Mouse (Mus musculus): ENCODE results near the gene Olfr923. TPM values are rescaled to one million over a fixed set of nuclear protein-coding genes. Genes with fewer than 3 reads are reported as not detected.

The Olfr923 gene
- not detected in 2 replicates for polyA plus RNA-seq (2012; rRNA removed)

- H3K4me1 ChIP-seq (ENCODE audit: control insufficient read depth, insufficient read depth, low read length) = no peaks in the 10 kb centered on the region
- no peaks in the 10 kb centered on the region for H3K36me3 ChIP-seq (ENCODE audit: control insufficient read depth, insufficient read depth, low read length)
- no peaks in the 10 kb centered on the region for H3K27me3 ChIP-seq (replicated peaks; ENCODE audit: control insufficient read depth, insufficient read depth, low read length)
- H3K4me3 ChIP-seq (ENCODE audit: insufficient read depth, low read depth, low read length) = no peak within 1 kb of the TSS
- no peak for DNase-seq
- WGBS = 79% methylated on average over 1 of the region's 1 CpGs
- H3K27ac ChIP-seq (ENCODE audit: insufficient read depth, low read depth, low read length) = no peak within 1 kb of the TSS
- TF ChIP-seq POLR2A (IDR thresholded peaks at IDR 0.05; ENCODE audit: low read depth, low read length) (no peak), CTCF (conservative IDR thresholded peaks at IDR 0.05; ENCODE audit: insufficient read depth, insufficient read length, low read depth, low read length) (no peak)
These were observed at the start of gene Olfr923 for GRCm38 (mm10) chr9:38826245-38826644. Gene Olfr923, plus strand, starts transcription at chr9:38826545.

- no peak overlapping the region for H3K27ac ChIP-seq (ENCODE audit: insufficient read depth, low read depth, low read length)
- DNase-seq = no peak
- 84% methylated on average over 2 of the region's 2 CpGs for WGBS
- H3K27me3 ChIP-seq (replicated peaks; ENCODE audit: control insufficient read depth, insufficient read depth, low read length) = no peaks in the 10 kb centered on the region; the same call in 1 of the 2 replicates
- no peak for TF ChIP-seq POLR2A (IDR thresholded peaks at IDR 0.05; ENCODE audit: low read depth, low read length)
- TF ChIP-seq CTCF (conservative IDR thresholded peaks at IDR 0.05; ENCODE audit: insufficient read depth, insufficient read length, low read depth, low read length) = no peak
- no peaks in the 10 kb centered on the region for H3K4me1 ChIP-seq (ENCODE audit: control insufficient read depth, insufficient read depth, low read length)
- no peak overlapping the region for H3K4me3 ChIP-seq (ENCODE audit: insufficient read depth, low read depth, low read length)
- H3K36me3 ChIP-seq (ENCODE audit: control insufficient read depth, insufficient read depth, low read length) = no peaks in the 10 kb centered on the region
These were observed 33.7 kb upstream of the Olfr923 start for GRCm38 (mm10) chr9:38792689-38793088.

- Histone ChIP-seq H3K27me3 (replicated peaks; ENCODE audit: control insufficient read depth, insufficient read depth, low read length) (no peaks in the 10 kb centered on the region), H3K27ac (ENCODE audit: insufficient read depth, low read depth, low read length) (no peak overlapping the region), H3K4me1 (ENCODE audit: control insufficient read depth, insufficient read depth, low read length) (no peaks in the 10 kb centered on the region), H3K4me3 (ENCODE audit: insufficient read depth, low read depth, low read length) (no peak overlapping the region), H3K36me3 (ENCODE audit: control insufficient read depth, insufficient read depth, low read length) (no peaks in the 10 kb centered on the region)
- TF ChIP-seq CTCF (conservative IDR thresholded peaks at IDR 0.05; ENCODE audit: insufficient read depth, insufficient read length, low read depth, low read length) (no peak), POLR2A (IDR thresholded peaks at IDR 0.05; ENCODE audit: low read depth, low read length) (no peak)
- DNase-seq = no peak
These were observed 20.6 kb upstream of the Olfr923 start for GRCm38 (mm10) chr9:38805696-38806095.

- no peak within 1 kb of the TSS for H3K27ac ChIP-seq (ENCODE audit: insufficient read depth, low read depth, low read length)
- H3K4me3 ChIP-seq (ENCODE audit: insufficient read depth, low read depth, low read length) = no peak within 1 kb of the TSS
- 56% methylated on average over 2 of the region's 2 CpGs for WGBS
- no peaks in the 10 kb centered on the region for H3K36me3 ChIP-seq (ENCODE audit: control insufficient read depth, insufficient read depth, low read length)
- H3K4me1 ChIP-seq (ENCODE audit: control insufficient read depth, insufficient read depth, low read length) = no peaks in the 10 kb centered on the region
- no peak for DNase-seq
- TF ChIP-seq CTCF (conservative IDR thresholded peaks at IDR 0.05; ENCODE audit: insufficient read depth, insufficient read length, low read depth, low read length) (no peak), POLR2A (IDR thresholded peaks at IDR 0.05; ENCODE audit: low read depth, low read length) (no peak)
- no peaks in the 10 kb centered on the region for H3K27me3 ChIP-seq (replicated peaks; ENCODE audit: control insufficient read depth, insufficient read depth, low read length)
These were observed 12.0 kb upstream of the Olfr923 start, which contains the start of gene Olfr922 for GRCm38 (mm10) chr9:38814314-38814713. Gene Olfr922, plus strand, starts transcription at chr9:38814614.

- Histone ChIP-seq H3K27me3 (replicated peaks; ENCODE audit: control insufficient read depth, insufficient read depth, low read length) (no peaks in the 10 kb centered on the region), H3K36me3 (ENCODE audit: control insufficient read depth, insufficient read depth, low read length) (no peaks in the 10 kb centered on the region), H3K4me1 (ENCODE audit: control insufficient read depth, insufficient read depth, low read length) (no peaks in the 10 kb centered on the region), H3K27ac (ENCODE audit: insufficient read depth, low read depth, low read length) (no peak overlapping the region), H3K4me3 (ENCODE audit: insufficient read depth, low read depth, low read length) (no peak overlapping the region)
- DNase-seq = no peak
- no peak for TF ChIP-seq POLR2A (IDR thresholded peaks at IDR 0.05; ENCODE audit: low read depth, low read length)
- no peak for TF ChIP-seq CTCF (conservative IDR thresholded peaks at IDR 0.05; ENCODE audit: insufficient read depth, insufficient read length, low read depth, low read length)
- WGBS = 79% methylated on average over 1 of the region's 1 CpGs
These were observed 10.8 kb upstream of the Olfr923 start for GRCm38 (mm10) chr9:38815458-38815986.

GRCm38 (mm10) chr9:38833027-38833426 lies 6.7 kb downstream of the Olfr923 start:
- no peaks in the 10 kb centered on the region for H3K4me1 ChIP-seq (ENCODE audit: control insufficient read depth, insufficient read depth, low read length)
- no peaks in the 10 kb centered on the region for H3K36me3 ChIP-seq (ENCODE audit: control insufficient read depth, insufficient read depth, low read length)
- no peak for TF ChIP-seq CTCF (conservative IDR thresholded peaks at IDR 0.05; ENCODE audit: insufficient read depth, insufficient read length, low read depth, low read length)
- TF ChIP-seq POLR2A (IDR thresholded peaks at IDR 0.05; ENCODE audit: low read depth, low read length) = no peak
- no peak overlapping the region for H3K4me3 ChIP-seq (ENCODE audit: insufficient read depth, low read depth, low read length)
- no peak overlapping the region for H3K27ac ChIP-seq (ENCODE audit: insufficient read depth, low read depth, low read length)
- DNase-seq = no peak
- WGBS = 79% methylated on average over 2 of the region's 2 CpGs
- H3K27me3 ChIP-seq (replicated peaks; ENCODE audit: control insufficient read depth, insufficient read depth, low read length) = no peaks in the 10 kb centered on the region

- TF ChIP-seq POLR2A (IDR thresholded peaks at IDR 0.05; ENCODE audit: low read depth, low read length) = no peak
- no peak for TF ChIP-seq CTCF (conservative IDR thresholded peaks at IDR 0.05; ENCODE audit: insufficient read depth, insufficient read length, low read depth, low read length)
- WGBS = 91% methylated on average over 1 of the region's 1 CpGs
- Histone ChIP-seq H3K36me3 (ENCODE audit: control insufficient read depth, insufficient read depth, low read length) (no peaks in the 10 kb centered on the region), H3K4me3 (ENCODE audit: insufficient read depth, low read depth, low read length) (no peak within 1 kb of the TSS), H3K27me3 (replicated peaks; ENCODE audit: control insufficient read depth, insufficient read depth, low read length) (no peaks in the 10 kb centered on the region), H3K27ac (ENCODE audit: insufficient read depth, low read depth, low read length) (no peak within 1 kb of the TSS), H3K4me1 (ENCODE audit: control insufficient read depth, insufficient read depth, low read length) (no peaks in the 10 kb centered on the region)
- DNase-seq = no peak
These were observed 17.8 kb downstream of the Olfr923 start, which contains the start of gene Olfr924 for GRCm38 (mm10) chr9:38844149-38844548. Gene Olfr924, plus strand, starts transcription at chr9:38844449.
